Mouse (Mus musculus) kidney, postnatal 25 days (tissue): ENCODE measurements around the gene Gabpa.

ENCODE experiments used
- DNase-seq, 2 experiments: peaks; one replicate each; pipeline ENCODE4 v3.0.0; 2021; ENCODE audit warnings: mixed read lengths in 2 of 2

Gene Gabpa

DNA sequence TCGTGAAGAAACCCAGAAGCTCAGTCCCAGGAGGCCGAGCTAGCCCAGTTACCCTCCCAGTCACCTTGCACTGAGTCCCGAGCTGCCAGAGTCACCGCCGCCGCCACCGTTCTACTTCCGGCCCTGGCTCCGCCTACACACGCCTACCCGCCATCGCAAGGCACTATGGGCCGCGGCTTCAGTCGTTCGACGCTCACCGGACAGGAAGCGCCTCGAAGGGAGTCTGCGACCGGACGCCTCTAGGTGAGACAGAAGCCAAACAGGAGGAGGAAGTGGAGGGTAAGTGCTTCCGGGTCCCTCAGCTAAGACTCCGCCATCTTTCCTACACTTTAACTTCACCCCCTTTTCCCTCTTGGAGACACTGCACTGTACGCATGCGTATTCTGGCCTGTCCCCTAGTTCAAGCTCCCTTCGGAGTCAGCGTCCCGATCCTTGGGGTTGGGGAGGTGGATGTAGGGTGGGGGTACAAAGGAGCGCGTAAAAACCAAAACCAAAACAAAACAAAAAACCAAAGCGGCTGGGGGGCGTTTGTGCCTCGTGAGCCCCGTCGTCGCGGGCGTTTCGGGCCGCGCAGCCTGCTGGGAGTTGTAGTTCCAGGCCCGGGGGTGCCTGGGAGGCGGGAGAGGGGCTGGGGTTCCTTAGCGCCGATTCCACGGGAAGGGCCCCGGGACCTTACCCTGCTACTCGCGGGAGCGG lies at the start of gene Gabpa:
TSS of gene Gabpa (plus strand) at position 181 of the 696 bp plus-strand sequence.
- peak; percentile 93 to 98 for DNase-seq

DNA sequence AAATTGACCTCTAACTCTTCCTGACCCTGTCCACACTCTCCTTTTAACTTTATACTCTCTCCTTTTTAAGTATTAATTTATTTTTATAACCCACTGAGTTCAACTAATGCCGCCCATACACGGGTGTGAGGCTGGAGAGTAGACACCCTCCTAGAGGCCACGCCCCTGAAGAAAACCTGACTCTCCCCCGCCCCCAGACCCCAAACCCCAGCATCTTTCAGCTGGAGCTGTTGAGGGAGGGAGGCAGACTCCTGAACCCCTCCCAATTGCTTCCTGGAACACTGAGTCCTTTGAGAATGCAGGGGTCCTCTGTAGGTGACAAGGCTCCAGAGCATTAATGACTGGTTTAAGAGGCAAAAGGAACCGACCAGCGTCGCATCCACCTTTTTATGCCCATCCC lies 49.8 kb upstream of the Gabpa start:
- DNase-seq = no peak

DNA sequence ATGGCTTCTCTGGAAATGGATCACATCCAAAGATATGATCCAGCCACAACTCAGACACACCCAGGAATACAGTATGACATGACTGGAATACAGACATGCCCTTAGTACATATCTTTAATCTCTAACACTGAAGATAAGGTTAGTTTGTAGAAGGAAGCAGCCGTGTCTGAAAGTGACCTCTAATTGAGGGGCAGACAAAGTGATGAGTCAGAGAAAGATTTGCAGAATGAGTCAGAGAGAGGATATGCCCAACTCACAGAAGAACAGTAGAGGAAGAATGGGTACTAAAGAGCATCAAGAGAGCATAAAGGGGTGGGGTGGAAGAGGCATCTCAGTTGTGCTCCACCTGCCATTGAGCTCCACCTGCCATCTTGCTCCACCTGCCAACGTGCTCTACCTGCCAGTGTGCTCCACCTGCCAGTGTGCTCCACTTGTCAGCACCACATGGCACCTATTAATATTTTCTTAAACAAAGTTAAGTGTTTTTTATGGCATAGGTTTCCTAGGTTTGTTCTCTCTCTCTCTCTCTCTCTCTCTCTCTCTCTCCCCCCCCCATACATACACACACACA lies 44.0 kb upstream of the Gabpa start:
- DNase-seq = no peak

DNA sequence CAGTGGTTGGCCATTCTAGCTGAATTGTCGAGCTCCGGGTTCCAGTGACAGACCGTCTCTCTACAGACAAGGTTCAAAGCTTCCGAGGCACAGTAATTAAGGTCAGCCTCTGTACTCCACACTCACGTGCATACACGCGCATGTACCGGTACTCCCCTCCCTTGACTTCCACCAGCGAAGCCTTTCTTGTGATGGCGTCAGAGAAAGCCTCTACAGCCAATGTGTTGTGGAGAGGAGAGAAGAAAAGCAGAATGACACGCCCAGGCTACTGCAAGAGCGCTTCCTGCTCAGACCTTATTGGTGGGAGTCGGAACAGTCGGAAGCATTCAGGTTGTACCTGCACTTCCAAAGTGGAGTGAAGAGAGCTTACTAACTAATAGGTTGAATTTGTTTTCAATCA lies 41.3 kb upstream of the Gabpa start:
- DNase-seq = no peak

DNA sequence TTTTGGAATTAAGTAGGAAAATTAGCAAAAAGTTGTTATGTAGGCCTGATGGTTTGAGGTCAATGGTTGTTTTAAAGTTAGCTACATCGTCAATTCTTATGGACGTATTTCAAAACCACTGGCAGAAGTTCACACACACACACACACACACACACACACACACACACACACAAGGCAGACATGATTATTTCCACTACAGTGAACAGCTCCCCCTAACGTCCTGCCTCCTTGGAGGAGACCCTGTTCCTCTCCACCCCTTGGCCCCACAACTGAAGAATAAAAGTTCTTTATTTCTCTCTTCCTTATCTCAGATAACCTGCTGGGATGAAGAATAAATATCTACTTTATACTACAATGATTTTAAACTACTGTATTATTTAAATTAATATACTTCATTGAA lies 39.4 kb upstream of the Gabpa start:
- DNase-seq = no peak

DNA sequence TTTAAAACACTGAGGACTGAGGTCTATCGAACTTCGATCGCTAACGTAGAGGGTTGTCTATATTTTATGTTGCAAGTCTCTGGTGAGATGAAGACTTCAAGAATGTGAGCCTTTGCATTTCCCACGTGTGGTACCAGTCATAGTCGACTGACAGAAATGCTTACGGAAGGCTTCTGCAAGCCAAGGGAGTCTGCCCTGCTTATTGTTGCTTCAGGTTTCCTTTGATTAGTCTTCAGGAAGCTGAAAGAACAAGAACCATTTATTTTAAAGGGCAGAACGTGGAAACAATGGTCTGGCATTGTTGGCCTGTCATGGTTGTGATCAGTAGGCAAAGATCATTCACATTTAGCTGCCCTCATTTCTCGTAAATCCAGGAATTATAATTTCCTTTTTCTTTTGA lies 38.0 kb upstream of the Gabpa start:
- no peak for DNase-seq

DNA sequence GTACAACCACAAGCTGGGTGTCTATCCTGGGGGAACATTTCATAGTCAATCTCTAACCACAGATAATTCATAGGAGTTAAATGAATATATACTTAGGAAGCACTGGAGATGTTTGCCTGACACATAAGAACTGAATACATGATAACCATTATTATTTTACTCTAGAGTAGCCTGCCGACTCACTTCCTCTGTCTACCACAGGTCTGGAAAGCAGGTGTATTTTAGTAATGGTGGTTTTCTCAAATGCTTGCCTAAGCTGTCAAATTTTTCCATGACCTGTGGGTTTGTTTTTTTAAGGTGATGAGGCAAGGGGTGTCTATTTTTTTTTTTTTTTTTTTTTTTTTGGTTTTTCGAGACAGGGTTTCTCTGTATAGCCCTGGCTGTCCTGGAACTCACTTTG lies 34.7 kb upstream of the Gabpa start:
- DNase-seq = no peak

DNA sequence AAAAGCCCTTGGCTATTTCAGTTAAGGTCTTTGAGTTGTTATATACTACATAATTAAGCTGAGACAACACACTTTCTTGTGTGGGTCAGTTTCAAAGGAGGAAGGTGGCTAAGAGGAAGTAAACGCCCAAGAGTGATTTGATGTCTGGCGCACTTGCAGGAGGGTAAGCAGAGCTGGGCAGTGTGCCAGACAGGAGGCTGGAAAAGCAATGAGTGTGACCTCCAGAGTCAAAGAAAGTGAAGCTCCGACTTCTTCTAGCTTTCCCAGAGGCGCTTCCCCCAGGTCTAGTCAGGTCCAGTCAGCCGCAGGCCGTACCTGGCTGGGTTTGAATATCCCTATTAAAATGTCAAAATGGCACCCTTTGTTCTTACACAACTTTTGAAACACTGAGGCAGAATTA lies 32.5 kb upstream of the Gabpa start:
- peak; percentile 83 to 86 for DNase-seq

DNA sequence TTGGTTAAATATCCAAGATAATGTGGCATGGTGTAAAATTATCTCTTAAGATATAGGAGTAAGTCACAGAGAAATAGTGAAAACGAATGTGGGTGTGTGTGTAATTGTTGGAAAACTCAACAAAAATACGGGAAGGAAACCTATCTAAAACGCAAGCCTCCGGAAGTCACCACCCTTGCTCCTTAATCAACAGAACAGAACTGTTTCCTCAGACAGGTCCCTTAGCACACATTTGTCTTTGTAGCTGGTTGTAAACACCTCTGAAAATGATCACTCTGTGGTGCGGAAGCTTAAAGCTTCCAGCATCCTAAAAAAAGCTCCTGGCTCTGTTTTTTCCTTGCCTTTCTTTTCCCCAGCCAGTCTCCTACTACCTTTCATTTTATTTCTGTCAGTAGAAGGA lies 29.9 kb upstream of the Gabpa start:
- peak; percentile 26 to 48 for DNase-seq

DNA sequence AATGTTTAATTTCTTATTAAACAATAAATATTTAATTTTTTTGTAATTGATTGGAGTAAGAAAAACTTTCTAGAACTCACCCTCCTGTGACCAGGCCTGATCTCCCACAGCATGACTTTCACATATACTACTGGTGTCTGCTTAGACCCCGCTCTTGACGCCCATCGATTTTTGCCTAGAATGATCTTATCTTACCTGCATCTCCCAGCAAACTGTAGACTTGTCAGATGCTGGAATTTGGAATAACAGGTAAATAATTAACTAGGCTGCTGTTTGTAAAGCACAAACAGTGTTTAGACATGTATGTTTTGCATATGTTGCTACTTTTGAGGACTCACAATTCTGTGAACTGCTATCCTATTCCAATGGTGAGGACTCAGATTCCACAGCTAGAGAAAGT lies 28.6 kb upstream of the Gabpa start:
- DNase-seq = no peak

DNA sequence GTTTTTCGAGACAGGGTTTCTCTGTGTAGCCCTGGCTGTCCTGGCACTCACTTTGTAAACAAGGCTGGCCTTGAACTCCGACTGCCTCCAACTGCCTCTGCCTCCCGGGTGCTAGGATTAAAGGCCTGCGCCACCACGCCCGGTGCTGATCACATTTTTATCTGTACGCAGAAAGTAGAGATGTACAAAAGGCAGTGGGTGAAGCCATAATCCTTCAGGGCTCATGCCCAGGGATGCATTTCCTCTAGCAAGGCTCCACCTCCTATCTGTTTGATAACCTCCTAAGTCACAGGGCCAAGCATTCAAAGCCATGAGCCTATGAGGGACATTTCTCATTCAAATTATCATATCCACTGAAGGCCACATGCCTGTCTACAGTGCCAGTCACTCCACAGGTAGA lies 26.9 kb upstream of the Gabpa start:
- DNase-seq = no peak

DNA sequence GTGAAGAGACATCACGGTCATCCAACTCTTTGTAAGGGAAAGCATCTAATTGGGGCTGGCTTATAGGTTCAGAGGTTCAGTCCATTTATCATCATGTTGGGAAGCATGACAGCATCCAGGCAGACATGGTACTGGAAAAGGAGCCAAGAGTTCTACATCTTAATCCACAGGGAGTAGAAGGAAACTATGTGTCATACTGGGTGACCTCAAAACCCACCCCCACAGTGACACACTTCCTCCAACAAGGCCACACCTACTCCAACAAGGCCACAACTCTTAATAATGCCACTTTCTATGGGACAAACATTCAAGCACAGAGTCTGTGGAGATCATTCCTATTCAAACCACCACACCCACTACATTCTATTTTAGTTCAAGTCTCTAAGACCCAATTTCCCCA lies 24.5 kb upstream of the Gabpa start:
- no peak for DNase-seq

DNA sequence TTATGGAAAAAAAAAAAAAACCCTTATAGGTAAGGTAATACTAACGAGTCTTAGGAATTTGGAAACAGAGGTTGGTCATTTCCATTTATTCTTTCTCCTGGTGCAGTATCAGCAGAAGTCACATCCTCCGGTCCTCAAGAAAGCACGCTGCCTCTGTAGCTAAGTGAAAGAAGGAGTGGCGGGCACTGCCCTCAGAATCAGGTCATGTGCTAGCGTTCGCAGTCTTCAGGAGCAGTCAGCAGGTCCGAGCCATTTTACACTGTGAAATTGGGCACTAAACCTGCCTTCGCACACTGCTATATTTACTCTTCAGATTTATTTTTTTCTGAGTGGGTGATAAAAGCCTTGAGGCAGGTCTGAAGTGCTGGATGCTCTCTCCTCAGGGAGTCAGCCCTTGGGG lies 20.9 kb upstream of the Gabpa start:
- no peak for DNase-seq

DNA sequence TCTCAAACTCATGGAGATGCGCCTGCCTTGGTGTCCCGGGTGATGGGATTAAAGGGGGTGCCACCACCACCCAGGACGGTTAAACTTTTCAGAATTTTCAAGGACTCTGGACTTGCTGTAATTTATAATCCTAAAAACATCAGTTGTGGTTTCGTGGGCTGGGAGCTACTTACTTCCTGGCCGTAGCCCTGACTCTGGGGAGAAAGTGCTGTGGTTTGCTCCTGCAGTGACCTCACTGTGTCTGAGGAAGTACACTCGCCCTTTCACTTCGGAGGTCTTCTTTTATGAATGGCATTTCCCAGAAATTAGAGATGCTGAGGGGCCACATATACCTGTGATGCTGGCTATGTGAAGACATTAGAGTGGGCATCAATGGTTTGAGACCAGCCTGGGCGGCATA lies 20.2 kb upstream of the Gabpa start:
- DNase-seq = no peak

DNA sequence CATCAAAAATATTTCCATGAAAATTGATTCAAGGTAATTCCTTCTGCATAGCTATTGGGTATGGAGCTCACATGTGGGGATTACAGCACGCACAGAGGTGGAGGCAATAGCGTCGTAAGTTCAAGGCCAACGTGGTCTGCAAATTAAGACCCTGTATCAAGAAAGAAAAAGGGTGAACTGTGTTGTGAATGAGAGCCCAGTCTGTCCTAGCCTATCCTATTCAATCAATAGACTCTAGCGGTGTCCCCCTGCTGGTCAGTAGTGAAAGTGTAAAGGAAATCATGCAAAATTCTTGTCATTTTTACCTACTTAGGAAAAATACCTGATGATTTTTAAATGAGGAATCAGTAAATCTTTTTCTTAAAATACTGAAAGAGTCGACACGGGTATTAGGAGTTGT lies 17.3 kb upstream of the Gabpa start:
- DNase-seq = peak in 1 of 2 experiments; percentile 61

DNA sequence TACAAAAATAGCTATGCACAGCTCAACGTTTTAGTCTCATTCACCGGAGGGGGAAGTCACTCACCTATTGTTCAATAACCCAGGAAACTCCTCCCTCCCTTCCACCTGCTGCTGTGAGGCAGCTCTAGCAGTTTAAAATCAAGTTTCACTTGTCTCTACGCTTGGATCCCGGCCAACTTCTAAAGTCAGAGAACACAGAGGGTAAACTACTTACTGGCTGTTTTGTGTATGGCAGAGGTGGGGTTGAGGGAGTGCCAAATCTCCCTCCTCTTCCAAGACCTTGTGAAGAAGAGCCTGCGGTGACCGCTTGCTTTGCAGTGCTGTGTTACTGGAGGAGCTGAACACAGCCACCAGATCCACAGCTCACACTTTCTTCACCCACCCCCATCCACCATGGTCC lies 9.7 kb upstream of the Gabpa start:
- DNase-seq = peak; percentile 83

DNA sequence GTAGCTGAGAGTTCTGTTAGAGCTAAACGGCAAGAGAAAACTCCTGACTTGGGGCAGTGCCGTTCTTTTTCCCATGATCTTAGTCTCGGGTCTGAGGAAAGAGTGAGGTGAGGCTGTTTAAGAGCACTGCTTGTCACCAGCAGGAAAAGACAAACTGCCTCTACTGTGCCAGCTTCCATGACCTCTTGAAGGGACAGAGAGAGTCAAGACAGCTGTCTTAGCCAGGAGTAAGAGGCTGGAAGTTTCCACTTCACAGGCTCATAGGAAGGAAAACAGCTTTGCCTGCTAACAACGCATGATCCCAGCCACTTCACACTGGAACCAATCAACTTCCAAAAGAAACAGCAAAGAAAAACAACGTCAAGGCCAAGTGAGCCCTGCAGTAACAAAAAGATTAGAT lies 3.0 kb upstream of the Gabpa start:
- DNase-seq = peak in 1 of 2 experiments; percentile 13

DNA sequence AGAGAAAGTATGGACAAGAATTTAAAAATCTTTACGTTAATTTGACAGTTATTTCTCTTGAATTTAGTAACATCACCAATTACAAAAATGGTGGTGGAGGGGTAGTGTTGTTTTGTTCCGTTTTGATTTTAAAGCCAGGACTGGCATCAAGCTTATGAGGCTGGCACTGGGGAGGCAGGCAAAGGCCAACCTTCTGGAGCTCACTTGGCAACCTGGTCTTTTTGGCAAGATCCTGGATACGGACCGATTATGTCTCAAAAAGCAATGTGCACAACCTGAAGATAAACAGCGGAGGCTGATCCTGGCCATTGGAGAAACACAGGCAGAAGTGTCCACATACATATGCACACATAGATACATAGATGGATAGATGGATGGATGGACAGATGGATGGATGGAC lies 2.0 kb upstream of the Gabpa start:
- peak; percentile 11 to 41 for DNase-seq

DNA sequence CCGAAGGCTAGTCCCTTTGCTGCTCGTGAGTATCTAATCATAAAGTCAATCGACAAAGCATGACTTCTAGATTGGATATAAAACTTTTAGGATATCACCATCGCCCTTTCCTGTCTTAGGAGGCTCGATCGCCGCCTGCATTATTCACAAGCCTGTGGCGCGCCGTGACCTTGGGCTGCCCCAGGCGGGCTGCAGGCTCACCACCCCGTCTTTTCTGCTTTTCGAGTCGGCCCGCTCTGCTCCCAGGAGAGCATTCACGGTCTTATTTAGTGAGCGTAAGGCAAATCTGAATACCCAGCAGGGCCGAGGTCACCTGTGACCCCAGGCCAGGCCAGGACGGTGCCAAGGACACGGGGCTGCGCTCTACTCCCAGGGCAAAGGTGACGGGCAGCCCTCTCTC lies 381 bp upstream of the Gabpa start:
- no peak for DNase-seq

DNA sequence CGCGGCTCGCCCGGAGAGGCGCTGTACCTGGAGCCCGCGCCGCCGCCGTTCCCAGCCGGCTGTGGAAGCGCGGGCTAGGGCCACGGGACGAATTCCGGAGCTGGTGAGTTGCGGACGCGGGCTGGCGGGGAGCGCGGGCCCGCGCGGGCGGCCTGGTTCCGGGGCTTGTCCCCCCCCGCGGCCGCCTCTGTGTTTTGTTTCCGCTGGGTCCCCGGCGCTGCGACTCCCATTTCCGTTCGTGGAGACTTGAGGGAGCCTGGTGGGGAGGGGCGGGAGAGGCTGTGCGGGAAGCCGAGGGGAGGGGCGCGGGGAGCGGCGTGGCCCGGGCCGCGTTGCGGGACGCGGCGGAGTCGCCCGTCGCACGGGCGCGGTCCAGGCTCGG lies 707 bp downstream of the Gabpa start, which contains the start of gene Atp5j:
TSS of gene Atp5j (minus strand) at position 185 of the 382 bp plus-strand sequence.
- peak; percentile 92 to 95 for DNase-seq

DNA sequence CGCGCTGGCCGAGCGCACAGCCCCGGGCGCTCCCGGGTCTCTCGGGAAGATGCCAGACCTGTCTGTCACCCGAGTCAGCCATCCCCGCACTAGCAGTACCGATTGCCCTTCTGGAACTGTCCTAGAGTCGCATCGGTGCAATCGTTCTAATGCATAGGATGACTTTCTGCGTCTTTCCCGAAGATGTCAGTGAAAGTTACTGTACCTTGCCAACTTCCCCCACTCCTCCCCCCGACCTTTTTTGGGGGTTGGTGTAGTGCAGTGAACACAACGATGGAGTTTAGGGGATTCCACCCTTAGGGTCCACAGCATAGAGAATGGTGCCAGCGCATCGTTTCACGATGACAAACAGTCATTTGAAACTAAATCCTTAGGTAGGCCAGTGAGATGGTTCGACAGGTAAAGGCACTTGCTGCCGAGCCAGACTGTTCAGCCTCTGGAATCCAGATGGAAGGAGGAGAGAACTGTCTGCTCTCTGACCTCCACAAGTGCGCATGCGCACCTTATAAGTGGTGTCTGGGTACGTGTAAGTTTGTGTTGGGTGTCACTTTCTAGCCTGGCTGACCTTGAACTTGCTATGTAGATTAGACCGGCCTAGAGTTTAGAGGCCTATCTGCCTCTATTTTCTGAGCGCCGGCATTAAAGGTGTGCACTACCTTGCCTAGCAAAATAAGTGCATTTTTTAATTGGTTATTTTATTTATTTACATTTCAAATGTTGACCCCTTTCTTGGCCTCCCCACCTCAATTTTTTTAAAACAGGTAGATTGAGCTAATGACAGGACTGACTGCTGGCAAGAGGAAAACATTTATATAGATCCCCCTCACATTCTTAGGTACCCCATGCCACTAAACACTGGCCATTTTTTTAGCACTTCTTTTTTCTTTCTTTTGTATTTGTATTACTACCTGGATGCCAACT lies 1.4 kb downstream of the Gabpa start:
- DNase-seq = peak; percentile 79 to 90

DNA sequence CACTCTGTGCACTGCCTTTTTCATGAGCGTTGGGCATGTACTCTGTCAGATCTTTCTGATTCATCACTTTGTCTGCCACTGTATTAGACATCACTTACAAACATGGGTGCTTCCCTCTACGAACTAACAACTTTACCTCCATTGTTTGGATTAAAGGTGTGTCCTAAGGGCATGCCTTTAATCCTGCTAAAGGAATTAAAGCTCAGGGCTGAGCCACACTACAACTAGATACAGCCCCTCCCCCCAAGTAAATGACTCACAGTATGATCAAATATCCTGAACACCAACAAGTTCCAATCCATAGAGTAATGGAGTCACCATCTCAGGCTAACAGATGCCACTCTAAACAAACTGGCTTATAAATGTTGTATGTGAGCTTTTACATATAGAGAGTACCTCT lies 3.9 kb downstream of the Gabpa start:
- no peak for DNase-seq

DNA sequence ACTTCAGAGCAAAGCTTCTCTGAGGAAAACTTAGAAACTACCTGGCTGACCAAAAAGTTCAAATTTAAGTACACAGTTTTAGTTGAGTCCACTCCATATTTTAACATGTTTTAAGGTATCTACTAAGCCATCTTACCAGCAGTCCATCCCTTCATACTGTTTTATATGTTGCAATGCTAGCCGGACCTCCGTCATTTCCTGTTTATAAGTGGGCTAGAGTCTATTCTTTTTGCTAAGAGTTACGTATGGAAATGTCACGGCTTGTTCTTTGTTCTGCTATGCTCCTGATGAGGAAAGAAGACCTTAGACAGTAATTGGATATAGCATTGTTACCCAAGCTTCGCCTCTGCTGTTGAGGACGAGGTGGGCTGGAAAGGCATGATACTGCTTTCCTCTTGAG lies 18.8 kb downstream of the Gabpa start:
- DNase-seq = no peak

DNA sequence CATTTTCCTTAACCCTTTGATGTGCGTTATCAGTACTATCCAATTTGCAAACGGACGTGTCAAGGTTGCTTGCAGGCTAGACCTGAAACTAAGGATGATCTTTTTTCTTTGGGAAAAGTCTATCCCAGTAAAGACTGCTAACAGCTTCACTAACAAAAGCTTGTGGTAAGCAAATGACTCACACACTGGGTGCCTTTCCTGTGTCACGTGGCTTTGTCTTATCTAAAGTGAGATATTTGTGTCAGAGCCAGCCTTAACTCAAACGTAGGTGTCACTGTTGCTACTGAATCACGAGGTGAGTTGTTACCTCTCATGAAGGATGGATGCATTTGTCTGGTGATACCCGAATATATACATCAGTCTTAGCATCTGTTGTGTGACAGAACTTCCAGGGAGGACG lies 29.9 kb downstream of the Gabpa start:
- DNase-seq = no peak
